Mouse (Mus musculus): Measurements from ENCODE around the gene Selenon.

DNA sequence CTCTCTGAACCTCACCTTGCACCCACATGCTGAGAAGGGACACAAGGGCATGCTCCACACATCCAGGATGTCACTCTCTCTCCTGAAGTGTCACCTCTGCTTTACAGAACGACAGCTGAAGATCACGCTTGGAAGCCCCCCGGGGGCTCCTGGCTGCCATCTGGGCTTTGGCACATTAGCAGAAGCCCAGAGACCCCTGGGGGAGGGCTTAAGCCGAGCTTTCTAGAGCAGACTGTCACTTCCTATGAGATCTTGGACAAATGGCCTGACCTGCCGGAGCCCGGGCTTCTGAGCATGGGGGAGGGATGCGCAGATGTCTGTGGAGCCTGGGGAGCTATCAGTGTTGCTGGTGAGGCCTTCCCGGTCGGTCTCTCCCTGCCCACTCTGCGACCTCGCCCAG lies 23.5 kb upstream of the Selenon start:
- TF ChIP-seq CTCF (IDR thresholded peaks at IDR 0.05; ENCODE audit: control insufficient read depth, insufficient read depth, insufficient read length) (no peak), MAX (IDR thresholded peaks at IDR 0.05) (no peak), MYOG (IDR thresholded peaks at IDR 0.05; ENCODE audit: control insufficient read depth, extremely low read depth, insufficient read length) (no peak)

All from C2C12 (cell line).